Mouse (Mus musculus) left cerebral cortex, adult 8-10 months (tissue): ENCODE measurements at regions not wholly inside any gene's neighbourhood (a gene's known extent, or its start where the extent isn't known, plus 50 kb on each side); places are given as distances from the start of the nearest gene placed in this dataset.

Experiments
- DNase-seq, 2 experiments: peaks; one replicate each; pipeline ENCODE4 v3.0.0; 2022; ENCODE audit warnings: low spot score in 2 of 2

GRCm38 (mm10) chr7:133234326-133234725 is 110.2 kb upstream of the Ctbp2 start:
- no peak for DNase-seq

- no peak for DNase-seq
These were observed 108.8 kb upstream of the Ctbp2 start for GRCm38 (mm10) chr7:133232889-133233441.

- DNase-seq, result no peak
These were observed 106.7 kb upstream of the Ctbp2 start for GRCm38 (mm10) chr7:133230806-133231205.

GRCm38 (mm10) chr7:133223948-133224652 is 99.9 kb upstream of the Ctbp2 start:
- DNase-seq, result no peak

GRCm38 (mm10) chr7:133212328-133212727 is 88.2 kb upstream of the Ctbp2 start:
- no peak for DNase-seq

- no peak for DNase-seq
These were observed 81.5 kb upstream of the Ctbp2 start for GRCm38 (mm10) chr7:133205704-133206103.

GRCm38 (mm10) chr7:133204485-133204884 is 80.3 kb upstream of the Ctbp2 start:
- no peak for DNase-seq

GRCm38 (mm10) chr7:133203933-133204332 is 79.8 kb upstream of the Ctbp2 start:
- DNase-seq, result no peak

- no peak for DNase-seq
These were observed 78.1 kb upstream of the Ctbp2 start for GRCm38 (mm10) chr7:133202092-133202880.

GRCm38 (mm10) chr7:133199046-133199445 is 74.9 kb upstream of the Ctbp2 start:
- DNase-seq, result no peak

- DNase-seq, result no peak
These were observed 65.8 kb upstream of the Ctbp2 start for GRCm38 (mm10) chr7:133189880-133190462.

GRCm38 (mm10) chr7:133185931-133186601 is 61.9 kb upstream of the Ctbp2 start:
- DNase-seq, result no peak

GRCm38 (mm10) chr7:133184905-133185594 is 60.9 kb upstream of the Ctbp2 start:
- no peak for DNase-seq

- DNase-seq, result no peak
These were observed 57.2 kb upstream of the Ctbp2 start for GRCm38 (mm10) chr7:133181388-133181787.

- DNase-seq, result no peak
These were observed 53.0 kb upstream of the Ctbp2 start for GRCm38 (mm10) chr7:133177179-133177575.

- no peak for DNase-seq
These were observed 52.4 kb upstream of the Ctbp2 start for GRCm38 (mm10) chr7:133176256-133177178.
